Mouse (Mus musculus) gastrocnemius, postnatal 25 days (tissue): Measurements from ENCODE around the gene Ccdc88c. TPM values are rescaled to one million over a fixed set of nuclear protein-coding genes. Genes with fewer than 3 reads are reported as not detected.

Experiments
- DNase-seq: peaks from one replicate; pipeline ENCODE4 v3.0.0; 2022
- microRNA-seq, 2 experiments: library from miRNA; unstranded; fragments of <30 nt; microRNA quantifications; one replicate each; pipeline ENCODE4 v1.2.0; 2021; ENCODE audit warnings: borderline replicate concordance in 2 of 2
- total RNA-seq, 2 experiments: library from RNA; stranded (reverse); gene quantifications; 1 replicate in 1 of 2; 2 replicates in 1 of 2; pipeline ENCODE4 v1.2.3; 2021

Ccdc88c gene
- total RNA-seq, 2 experiments from 2014 or later, result 25.1 to 32.3 TPM

GRCm38 (mm10) chr12:100878556-100878955, 150.3 kb downstream of the Ccdc88c start:
- no peak for DNase-seq

DNA sequence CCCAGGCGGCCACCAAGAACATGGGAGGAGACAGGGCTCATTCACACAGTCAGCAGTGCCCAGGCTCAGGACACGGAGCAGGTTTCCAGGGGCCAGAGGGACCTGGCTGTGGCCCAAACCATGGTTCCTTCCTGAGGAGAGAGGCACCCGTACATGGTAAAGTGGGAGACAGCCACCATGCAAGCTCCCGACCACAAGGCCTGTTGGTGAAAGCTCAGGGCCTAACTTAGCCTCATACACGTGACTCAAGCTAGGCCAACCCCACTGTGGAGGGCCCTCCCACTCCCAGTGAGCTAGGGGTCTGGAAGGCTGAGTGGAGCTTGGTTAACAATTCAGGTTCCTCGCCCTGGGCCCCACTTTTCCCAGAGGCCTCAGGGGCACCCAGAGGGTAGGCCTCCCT, 150.9 kb downstream of the Ccdc88c start:
- no peak for DNase-seq

DNA sequence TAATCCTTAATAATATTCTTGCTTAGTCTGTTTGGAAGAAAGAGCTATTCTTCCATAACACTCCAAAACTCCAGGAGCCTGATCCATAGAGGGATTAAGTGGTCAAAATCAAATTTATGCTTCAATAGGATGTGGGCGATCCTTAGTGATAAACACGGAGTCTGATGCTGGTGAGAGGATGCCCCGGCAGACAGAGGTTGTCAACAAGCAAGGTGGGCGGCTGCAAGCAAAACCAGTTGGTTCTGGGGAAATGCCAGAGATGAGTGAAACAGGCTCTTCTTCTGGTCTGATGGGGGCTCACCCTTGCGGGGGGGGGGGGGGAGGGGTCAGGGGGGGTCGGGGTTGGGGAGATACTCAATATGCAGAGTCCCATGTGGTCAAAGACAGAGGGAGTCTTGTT, 152.9 kb downstream of the Ccdc88c start:
- DNase-seq, result no peak

DNA sequence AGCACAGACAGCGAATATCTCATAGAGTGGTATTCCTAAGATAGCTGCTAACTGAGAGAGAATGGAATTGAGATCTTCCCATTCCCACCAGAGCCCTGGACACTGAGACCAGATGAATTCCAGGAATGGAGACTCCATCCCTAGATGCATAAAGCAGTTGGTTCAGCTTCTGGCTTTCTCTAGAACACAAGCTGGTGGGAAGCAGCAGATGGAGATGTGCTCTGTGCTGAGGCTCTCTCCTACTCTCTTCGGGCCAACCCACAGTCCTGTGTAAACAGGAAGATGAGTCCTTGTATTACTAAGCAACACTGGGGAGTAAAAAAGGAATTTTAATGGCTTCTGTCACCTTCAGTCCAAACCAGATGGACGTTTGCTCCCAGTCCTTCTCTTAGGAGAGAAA, 153.3 kb downstream of the Ccdc88c start:
- no peak for DNase-seq

DNA sequence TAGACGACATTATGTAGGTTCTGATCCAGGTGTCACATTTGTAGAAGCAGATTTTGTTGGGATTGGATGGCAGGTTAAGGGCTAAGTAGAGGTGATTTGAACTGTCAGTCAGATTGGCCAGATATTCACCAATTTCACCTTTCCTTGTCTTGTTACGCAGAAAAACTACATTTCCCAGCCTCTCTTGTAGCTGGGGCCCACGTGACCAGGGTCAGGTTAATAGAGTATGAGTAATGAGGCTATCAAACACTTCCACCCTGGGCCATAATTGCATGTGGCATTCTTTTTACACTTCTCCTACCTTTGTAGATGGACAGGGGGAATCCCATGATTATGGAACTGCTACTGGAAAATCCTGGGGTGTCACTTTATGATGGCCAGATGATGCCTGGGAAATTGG, 155.2 kb downstream of the Ccdc88c start:
- DNase-seq, result no peak

DNA sequence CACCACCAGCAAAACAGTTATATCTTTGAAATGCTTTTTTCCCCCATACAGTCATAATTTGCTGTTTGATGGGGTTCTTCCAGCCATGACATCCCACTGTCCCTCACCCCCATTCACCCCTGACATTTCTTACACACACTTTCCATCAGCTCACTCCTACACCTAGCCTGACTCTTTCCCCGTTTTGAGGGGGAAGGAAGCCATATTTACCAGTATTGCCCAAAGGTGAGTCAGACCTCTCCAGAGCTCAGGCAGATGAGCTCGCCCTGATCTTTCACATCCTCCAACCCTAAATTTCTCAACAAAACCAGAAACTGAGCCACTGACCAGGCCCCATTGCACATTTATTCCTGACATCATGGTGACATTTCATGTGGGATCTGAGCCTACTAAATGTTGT, 157.0 kb downstream of the Ccdc88c start:
- DNase-seq, result no peak

DNA sequence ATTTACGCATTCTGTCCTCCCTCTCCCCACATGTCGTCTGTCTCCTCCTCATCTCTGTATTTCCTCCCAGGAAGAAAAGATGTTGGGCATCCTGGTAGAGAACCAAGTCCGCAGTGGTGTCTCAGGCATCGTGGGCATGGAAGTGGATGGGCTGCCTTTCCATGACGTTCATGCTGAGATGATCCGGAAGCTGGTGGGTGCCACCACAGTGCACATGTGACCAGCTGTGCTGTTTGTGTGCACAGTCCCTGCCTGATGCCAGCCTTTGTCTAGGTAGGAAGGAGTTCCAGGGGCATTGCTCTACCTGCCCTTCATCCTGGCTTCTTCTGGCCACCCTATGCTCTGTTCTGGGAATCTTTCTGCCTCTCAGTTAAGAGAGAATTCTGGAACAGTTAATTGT, 157.6 kb downstream of the Ccdc88c start:
- DNase-seq, result no peak

GRCm38 (mm10) chr12:100868049-100868622, 160.7 kb downstream of the Ccdc88c start:
- DNase-seq, result no peak

GRCm38 (mm10) chr12:100867097-100867496, 161.8 kb downstream of the Ccdc88c start:
- peak; percentile 52 for DNase-seq

GRCm38 (mm10) chr12:100865509-100866078, 163.3 kb downstream of the Ccdc88c start:
- no peak for DNase-seq

DNA sequence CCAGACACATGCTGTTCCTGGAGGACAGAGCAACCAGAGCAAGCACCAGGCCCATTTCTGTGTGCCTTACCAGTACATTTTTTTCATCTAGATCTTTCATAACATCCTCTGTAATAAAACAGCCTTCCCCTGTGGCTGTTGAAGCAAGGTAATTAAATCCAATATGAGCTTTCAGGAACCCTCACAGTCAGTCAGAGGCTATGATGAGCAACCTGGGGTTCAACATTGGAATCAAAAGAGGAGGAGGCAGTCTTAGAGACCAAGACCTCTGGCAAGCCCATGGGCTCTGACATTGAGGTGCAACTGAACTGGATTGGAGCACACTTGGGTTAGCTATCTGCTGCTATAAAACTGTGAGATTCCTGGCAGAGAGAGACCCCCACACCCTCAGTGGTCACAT, 163.8 kb downstream of the Ccdc88c start:
- no peak for DNase-seq

DNA sequence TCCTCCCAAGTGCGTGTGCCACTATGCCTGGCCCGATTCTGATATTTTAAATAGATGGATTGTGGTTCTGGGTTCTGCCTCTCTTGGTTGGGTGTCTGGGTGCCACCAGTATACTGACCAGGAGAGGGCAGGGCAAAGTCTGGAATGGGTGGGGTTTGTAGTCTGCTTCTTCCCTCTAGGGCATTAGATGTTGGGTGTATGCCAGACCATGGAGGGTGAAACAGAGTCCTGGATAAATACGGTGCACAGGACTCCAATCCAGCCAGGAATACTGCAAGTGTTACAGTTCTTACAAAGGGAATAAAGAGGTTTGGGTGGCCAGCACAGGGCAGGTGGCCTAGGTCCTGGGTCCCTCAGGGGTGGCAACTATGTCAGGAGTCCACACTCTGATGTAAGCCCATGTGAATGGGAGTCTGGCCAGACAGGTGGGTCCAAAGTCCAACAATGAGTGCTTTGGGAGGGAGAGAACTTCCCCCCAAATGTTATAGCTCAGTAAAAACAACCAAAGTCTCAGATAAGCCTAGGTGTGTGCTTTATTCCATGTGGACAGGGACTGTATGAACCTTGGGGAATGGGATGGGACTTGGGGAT, 165.9 kb downstream of the Ccdc88c start:
- no peak for DNase-seq

GRCm38 (mm10) chr12:100862272-100862671, 166.6 kb downstream of the Ccdc88c start:
- DNase-seq, result no peak

Small RNA genes within 50 kb of the gene (microRNA-seq; reads per million reads assigned to microRNA genes)
- gene Mir1190, result 0 reads per million in 2 experiments

Other genes starting within 250 kb of the Ccdc88c start
- gene Dglucy, start 250.0 kb downstream of the Ccdc88c start, total RNA-seq, result 10 to 100 TPM; 11.5 to 12.3 TPM
- gene Gpr68, start 120.9 kb downstream of the Ccdc88c start, total RNA-seq, result under 1 TPM in 1 of 2 experiments, not detected in 1; 0.21 TPM
- gene Ppp4r3a, start 54.6 kb upstream of the Ccdc88c start, total RNA-seq, result 10 to 100 TPM; 14.2 to 14.4 TPM